Mouse (Mus musculus) E14TG2a.4 (cell line): Measurements from ENCODE around the gene Adar.

Experiments used
- CTCF ChIP-seq: conservative IDR thresholded peaks from 2 replicates; pipeline ENCODE4 v1.5.1; 2014; ENCODE audit warnings: low read length
- NANOG ChIP-seq: IDR thresholded peaks from 2 replicates; pipeline ENCODE4 v1.6.1; 2014; ENCODE audit warnings: borderline replicate concordance, low read length, mixed read lengths
- POU5F1 ChIP-seq: IDR thresholded peaks from 2 replicates; pipeline ENCODE4 v1.6.1; 2014; ENCODE audit warnings: low read length, borderline replicate concordance

- TF ChIP-seq CTCF: no peak
- no peak for TF ChIP-seq NANOG
- TF ChIP-seq POU5F1: no peak
These were observed 71.5 kb downstream of the Adar start for GRCm38 (mm10) chr3:89786275-89786674.
